Mouse (Mus musculus) liver, embryonic 12.5 days (tissue): ENCODE results near the gene Trim7. TPM values are rescaled to one million over a fixed set of nuclear protein-coding genes. Genes with fewer than 3 reads are reported as not detected.
"Not testable (repeated sequence)": the region's sequence is repeated elsewhere in the genome, so short reads cannot be mapped to it uniquely, and the experiment has no call there.

ENCODE experiments used
- ATAC-seq: fragments of 200-750 bp; cut with Nextera tagmentation; 2 replicates; pipeline ENCODE4 v1.8.0; 2017; ENCODE audit warnings: moderate number of reproducible peaks, mild to moderate bottlenecking, moderate library complexity
- H3K27ac ChIP-seq: fragments of 300-500 bp; sonication (generic); 2 replicates; pipeline ENCODE4 v1.5.1; 2016; ENCODE audit warnings: mild to moderate bottlenecking
- H3K27me3 ChIP-seq: fragments of 300-500 bp; sonication (generic); replicated peaks from 2 replicates; pipeline ENCODE4 v1.6.1; 2016; ENCODE audit warnings: mild to moderate bottlenecking, moderate library complexity
- H3K36me3 ChIP-seq: fragments of 300-500 bp; sonication (generic); 2 replicates; pipeline ENCODE4 v1.6.1; 2016; ENCODE audit warnings: mild to moderate bottlenecking, moderate library complexity
- H3K4me1 ChIP-seq: fragments of 300-500 bp; sonication (generic); 2 replicates; pipeline ENCODE4 v1.6.1; 2016
- H3K4me2 ChIP-seq: fragments of 300-500 bp; sonication (generic); 2 replicates; pipeline ENCODE4 v1.6.1; 2016; ENCODE audit warnings: mild to moderate bottlenecking, moderate library complexity
- H3K4me3 ChIP-seq: fragments of 300-500 bp; sonication (generic); 2 replicates; pipeline ENCODE4 v1.5.1; 2016; ENCODE audit warnings: mild to moderate bottlenecking, moderate library complexity
- H3K9ac ChIP-seq: fragments of 300-500 bp; sonication (generic); 2 replicates; pipeline ENCODE4 v1.6.1; 2016; ENCODE audit warnings: mild to moderate bottlenecking, moderate library complexity
- H3K9me3 ChIP-seq: fragments of 300-500 bp; sonication (generic); replicated peaks from 2 replicates; pipeline ENCODE4 v1.6.1; 2016; ENCODE audit warnings: mild to moderate bottlenecking, moderate library complexity
- WGBS: fragments of 180-500 bp; shearing (Covaris S2); methylation state at CpG from one replicate; pipeline ENCODE4 v1.1.7; 2016; ENCODE audit not compliant: insufficient replicate concordance; 5-methylcytosine and 5-hydroxymethylcytosine counted together
- polyA plus RNA-seq: library from polyadenylated mRNA; unstranded; fragments of >200 nt; fragmentation: Nextera tagmentation; extraction: Ambion mirVana; gene quantifications from 2 replicates; pipeline ENCODE4 v1.2.1, GENCODE M21; 2016

Trim7 gene
- polyA plus RNA-seq, 1 experiment from 2014 or later, result not detected

DNA sequence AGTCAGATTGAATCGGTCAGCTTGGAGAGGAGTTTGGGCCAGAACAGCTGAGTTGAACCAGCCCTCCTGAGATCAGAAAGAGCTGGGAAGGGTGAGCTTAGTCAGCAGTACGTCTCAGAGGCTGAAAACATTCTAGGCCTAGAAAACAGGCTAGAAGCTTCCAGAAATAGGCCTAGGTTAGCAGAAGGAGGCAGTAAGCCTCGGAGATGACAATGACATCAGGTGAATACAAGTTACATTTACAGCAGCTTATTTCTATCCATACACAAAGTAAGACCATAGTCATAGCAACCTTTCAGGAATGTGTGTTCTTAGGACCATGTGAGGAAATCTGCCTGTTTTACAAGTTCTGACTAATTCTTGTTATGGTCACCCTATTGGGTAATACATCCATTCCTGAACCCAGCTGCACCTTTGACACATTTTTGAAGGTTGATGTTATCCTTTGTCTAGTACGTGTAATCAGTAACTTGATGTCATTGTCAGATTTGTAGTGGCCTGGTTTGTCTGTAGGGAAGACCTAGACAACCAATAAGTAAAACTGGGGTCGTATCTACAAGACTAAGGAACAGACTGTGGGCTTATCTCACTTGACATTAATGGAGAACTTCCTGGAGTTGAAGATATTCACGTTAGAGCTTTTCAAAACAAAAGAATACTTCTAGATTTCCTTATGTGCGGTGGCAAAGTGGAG is 6.2 kb upstream of the Trim7 start:
- H3K9me3 ChIP-seq, result no peaks in the 10 kb centered on the region
- WGBS, result 39% methylated on average over 7 of the region's 7 CpGs

DNA sequence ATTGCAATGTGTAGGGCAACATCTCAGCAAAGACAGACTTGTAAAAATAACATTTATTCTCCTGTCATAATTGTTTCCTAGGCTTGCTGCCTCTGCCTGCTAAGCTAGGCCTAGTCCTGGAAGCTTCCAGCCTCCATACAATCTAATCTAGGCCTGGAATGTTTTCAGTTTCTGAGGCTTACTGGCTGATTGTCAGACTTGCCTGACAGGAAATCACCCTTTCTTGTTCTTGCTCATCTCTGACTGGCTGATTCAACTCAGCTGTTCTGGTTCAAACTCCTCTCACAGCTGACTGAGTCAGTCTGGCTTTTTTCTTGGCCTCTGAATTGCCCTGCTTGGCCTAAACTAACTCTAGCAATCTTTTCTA is 5.6 kb upstream of the Trim7 start:
- H3K36me3 ChIP-seq, result peaks cover 6% of the 10 kb centered on the region
- peaks cover 15% of the 10 kb centered on the region for H3K27me3 ChIP-seq
- no peak overlapping the region; the same call in 1 of the 2 replicates for H3K9ac ChIP-seq
- no peak overlapping the region for H3K4me2 ChIP-seq
- ATAC-seq, result no peak
- H3K4me1 ChIP-seq, result peaks cover 60% of the 10 kb centered on the region
- H3K27ac ChIP-seq, result peak overlapping the region; percentile 43; the same call in 1 of the 2 replicates
- no peak overlapping the region for H3K4me3 ChIP-seq
- H3K9me3 ChIP-seq, result no peaks in the 10 kb centered on the region

More for the DNA sequence above, 6.2 kb upstream of the Trim7 start:
- peaks cover 11% of the 10 kb centered on the region for H3K27me3 ChIP-seq
- no peak for ATAC-seq
- no peak overlapping the region for H3K9ac ChIP-seq
- peak overlapping the region; percentile 43; the same call in 1 of the 2 replicates for H3K27ac ChIP-seq
- no peak overlapping the region for H3K4me2 ChIP-seq
- peaks cover 11% of the 10 kb centered on the region for H3K36me3 ChIP-seq
- no peak overlapping the region for H3K4me3 ChIP-seq
- peaks cover 61% of the 10 kb centered on the region for H3K4me1 ChIP-seq

DNA sequence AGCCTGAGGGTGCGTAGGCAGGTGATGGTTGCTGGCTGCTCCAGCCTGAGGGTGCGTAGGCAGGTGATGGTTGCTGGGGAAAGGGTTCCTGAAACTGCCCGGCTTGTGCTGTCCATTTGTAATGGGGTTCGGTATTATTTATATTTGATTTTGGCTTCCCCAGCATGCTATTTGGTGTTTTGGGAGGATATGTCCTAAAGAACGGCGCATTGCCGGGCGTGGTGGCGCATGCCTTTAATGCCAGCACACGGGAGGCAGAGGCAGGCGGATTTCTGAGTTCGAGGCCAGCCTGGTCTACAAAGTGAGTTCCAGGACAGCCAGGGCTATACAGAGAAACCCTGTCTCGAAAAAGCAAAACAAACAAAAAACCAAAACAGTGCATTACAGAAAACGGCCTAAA is 4.6 kb upstream of the Trim7 start:
- not testable (repeated sequence) for H3K4me3 ChIP-seq, H3K9me3 ChIP-seq, H3K27ac ChIP-seq, H3K36me3 ChIP-seq, H3K4me2 ChIP-seq, H3K9ac ChIP-seq, ATAC-seq
- peaks cover 50% of the 10 kb centered on the region for H3K4me1 ChIP-seq
- peaks cover 15% of the 10 kb centered on the region for H3K27me3 ChIP-seq
- WGBS, result 82% methylated on average over 14 of the region's 14 CpGs

DNA sequence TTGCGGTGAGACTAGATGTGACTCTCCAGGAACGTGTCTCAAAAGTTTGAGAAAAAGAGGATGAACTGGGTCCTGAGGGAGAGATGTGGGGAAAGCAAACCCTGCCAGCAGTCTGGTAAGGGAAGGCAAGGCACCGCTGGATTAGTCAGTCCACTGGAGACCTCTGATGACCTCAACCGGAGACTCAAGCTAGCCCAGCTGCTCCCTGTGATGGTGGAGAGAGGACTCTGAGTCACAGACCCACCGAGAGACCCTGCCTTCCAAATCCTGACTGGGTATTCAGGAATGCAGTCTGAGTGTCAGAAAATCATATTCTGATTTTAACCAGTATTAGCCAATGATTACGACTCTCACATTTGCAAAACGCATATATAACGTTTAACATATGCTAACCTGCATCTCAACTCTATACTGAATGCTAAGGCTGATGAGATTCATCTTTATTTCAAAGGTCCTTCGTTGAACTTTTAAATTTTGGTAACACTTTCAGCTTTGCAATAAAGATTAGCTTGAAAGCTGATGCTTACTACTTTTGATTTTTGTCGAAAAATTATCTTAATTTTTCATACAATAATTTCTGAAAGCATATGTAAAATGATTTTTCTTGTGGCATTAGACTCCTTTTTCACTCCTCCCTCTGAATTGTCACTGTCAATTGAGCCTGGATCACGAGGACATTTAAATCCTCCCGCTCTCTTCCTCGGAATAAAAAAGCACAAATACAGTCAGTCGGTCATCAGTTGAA is 3.0 kb upstream of the Trim7 start:
- peak overlapping the region; percentile 55 for H3K4me3 ChIP-seq
- peak overlapping the region; percentile 78 for H3K4me2 ChIP-seq
- no peaks in the 10 kb centered on the region for H3K36me3 ChIP-seq
- peaks cover 27% of the 10 kb centered on the region for H3K27me3 ChIP-seq
- H3K27ac ChIP-seq, result no peak overlapping the region
- 32% methylated on average over 14 of the region's 14 CpGs for WGBS
- peaks cover 57% of the 10 kb centered on the region for H3K4me1 ChIP-seq
- 0 out of 2 replicates have a peak, but pooled peaks cover 3% of the 10 kb centered on the region for H3K9me3 ChIP-seq
- H3K9ac ChIP-seq, result 0 out of 2 replicates have a peak overlapping the region, but pooled peaks have one; percentile 13
- no peak for ATAC-seq

DNA sequence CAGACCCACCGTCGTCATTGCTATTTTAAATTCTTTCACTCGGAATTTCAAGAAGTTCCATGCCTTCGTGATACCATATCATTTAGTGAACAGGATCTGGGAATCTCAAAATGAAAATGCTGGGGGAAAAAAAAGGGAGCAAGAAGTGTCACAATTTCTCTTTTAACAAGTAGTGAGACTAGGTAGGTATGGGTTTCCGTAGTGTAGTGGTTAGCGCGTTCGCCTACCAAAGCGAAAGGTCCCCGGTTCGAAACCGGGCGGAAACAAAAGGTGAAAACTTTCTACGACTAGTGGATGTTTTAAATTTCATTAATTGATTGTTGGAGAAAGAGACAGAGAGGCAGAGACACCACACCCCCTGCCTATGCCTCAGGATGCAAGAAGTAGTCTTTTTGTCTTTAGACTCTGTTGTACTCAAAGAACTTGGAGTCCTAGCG is 2.4 kb upstream of the Trim7 start:
- ATAC-seq, result peak; percentile 74
- H3K9ac ChIP-seq, result peak overlapping the region; percentile 45
- H3K36me3 ChIP-seq, result no peaks in the 10 kb centered on the region
- H3K4me2 ChIP-seq, result peak overlapping the region; percentile 78
- H3K27me3 ChIP-seq, result peaks cover 30% of the 10 kb centered on the region
- under 1% methylated on average over 15 of the region's 15 CpGs for WGBS
- peaks cover 56% of the 10 kb centered on the region for H3K4me1 ChIP-seq
- 0 out of 2 replicates have a peak, but pooled peaks cover 4% of the 10 kb centered on the region for H3K9me3 ChIP-seq
- H3K27ac ChIP-seq, result no peak overlapping the region
- H3K4me3 ChIP-seq, result peak overlapping the region; percentile 55

DNA sequence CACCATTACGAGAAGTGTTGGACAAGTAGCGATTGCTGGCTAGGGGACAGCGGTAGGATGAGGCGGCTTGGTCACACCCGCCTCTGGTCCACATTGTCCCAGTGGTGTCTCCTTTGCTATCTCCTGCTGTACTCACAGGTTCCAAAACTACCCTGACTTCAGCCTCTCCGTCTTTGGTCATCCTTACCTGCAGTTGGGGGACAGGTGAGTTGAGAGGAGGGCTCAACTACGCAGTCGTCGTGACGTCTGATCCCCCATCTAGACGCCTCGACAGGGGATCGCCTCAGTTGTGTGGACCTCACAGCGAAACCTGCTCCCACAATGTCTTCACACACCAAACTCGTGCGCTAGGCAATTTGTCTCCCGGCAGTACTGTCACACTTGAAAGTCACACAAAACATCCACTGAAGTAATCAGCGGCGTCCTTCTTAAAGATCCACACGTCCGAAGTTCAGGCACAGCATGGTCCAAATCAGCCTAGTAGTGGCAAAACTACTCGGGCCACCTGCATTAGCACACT is 1.6 kb upstream of the Trim7 start:
- Histone ChIP-seq H3K4me2 (peak overlapping the region; percentile 78), H3K27me3 (peaks cover 30% of the 10 kb centered on the region), H3K9me3 (0 out of 2 replicates have a peak, but pooled peaks cover 4% of the 10 kb centered on the region), H3K36me3 (no peaks in the 10 kb centered on the region), H3K4me3 (peak overlapping the region; percentile 55), H3K4me1 (peaks cover 48% of the 10 kb centered on the region), H3K27ac (no peak overlapping the region), H3K9ac (peak overlapping the region; percentile 45)
- 6% methylated on average over 22 of the region's 22 CpGs for WGBS
- ATAC-seq, result no peak

DNA sequence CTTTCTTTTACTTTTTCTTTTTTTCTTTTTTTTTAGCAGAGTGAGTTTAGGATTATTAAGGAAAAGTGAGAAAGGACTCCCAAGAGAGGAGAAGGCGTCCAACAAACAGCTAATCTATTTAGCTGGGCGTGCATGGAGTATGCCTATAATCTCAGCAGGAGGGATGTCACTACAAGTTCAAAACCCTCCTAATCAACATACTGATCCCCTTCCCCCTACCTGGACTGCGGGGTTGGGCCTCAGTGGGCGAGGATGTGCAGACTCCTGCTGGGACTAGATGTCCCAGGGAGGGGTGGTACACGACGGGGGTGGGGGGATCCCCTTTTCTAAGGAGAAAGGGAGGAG is 784 bp downstream of the Trim7 start:
- Histone ChIP-seq H3K9me3 (0 out of 2 replicates have a peak, but pooled peaks cover 4% of the 10 kb centered on the region), H3K27ac (no peak overlapping the region), H3K4me1 (peaks cover 34% of the 10 kb centered on the region), H3K4me3 (peak overlapping the region; percentile 61), H3K4me2 (peak overlapping the region; percentile 80), H3K27me3 (peaks cover 30% of the 10 kb centered on the region), H3K36me3 (no peaks in the 10 kb centered on the region), H3K9ac (peak overlapping the region; percentile 62)
- 3% methylated on average over 6 of the region's 6 CpGs for WGBS
- ATAC-seq, result no peak

DNA sequence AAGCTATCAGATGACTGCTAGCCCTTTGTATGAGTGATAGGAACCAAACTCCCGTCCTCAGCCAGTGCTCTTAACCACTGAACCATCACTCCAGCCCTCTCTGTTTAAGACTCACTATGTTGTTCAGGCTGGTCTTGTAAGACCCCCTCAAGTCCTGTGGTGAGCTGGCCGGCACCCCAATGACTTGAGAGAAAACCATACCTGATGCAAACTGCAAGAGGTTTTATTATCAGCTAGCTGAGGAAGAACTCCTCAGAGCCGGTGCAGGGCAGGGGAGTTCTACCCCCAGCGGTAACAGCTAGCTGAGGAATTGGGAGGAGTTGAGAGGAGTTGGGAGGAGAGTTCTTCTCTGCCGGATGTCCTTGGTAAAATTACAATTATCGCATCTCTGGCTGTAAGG is 2.0 kb downstream of the Trim7 start:
- 0 out of 2 replicates have a peak, but pooled peaks cover 4% of the 10 kb centered on the region for H3K9me3 ChIP-seq
- no peak for ATAC-seq

DNA sequence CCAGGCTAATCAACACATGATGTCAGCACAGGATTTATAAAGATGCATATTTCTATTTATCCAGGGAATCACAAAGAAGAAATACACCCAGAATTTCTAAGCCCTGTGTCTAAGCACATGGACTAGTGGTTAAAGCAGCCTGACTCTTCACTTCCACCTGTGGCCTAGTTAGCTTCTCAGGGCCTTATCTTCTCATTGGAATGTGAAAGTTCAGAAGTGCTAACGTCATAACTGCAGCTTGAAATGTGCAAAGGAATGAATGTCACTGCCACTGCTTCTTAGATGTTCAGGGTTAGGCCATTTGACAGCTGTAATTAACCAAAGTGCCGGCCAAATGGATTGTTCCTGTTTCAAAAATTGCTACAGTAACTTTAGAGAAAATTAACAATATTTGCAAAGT is 4.3 kb downstream of the Trim7 start:
- H3K27ac ChIP-seq, result no peak overlapping the region
- 50% methylated on average over 2 of the region's 2 CpGs for WGBS

More for the DNA sequence above, 2.0 kb downstream of the Trim7 start:
- H3K27ac ChIP-seq, result no peak overlapping the region
- H3K4me1 ChIP-seq, result peaks cover 32% of the 10 kb centered on the region
- H3K9ac ChIP-seq, result no peak overlapping the region
- no peak overlapping the region for H3K4me2 ChIP-seq
- H3K27me3 ChIP-seq, result peaks cover 30% of the 10 kb centered on the region
- no peaks in the 10 kb centered on the region for H3K36me3 ChIP-seq
- 64% methylated on average over 6 of the region's 6 CpGs for WGBS
- H3K4me3 ChIP-seq, result no peak overlapping the region

DNA sequence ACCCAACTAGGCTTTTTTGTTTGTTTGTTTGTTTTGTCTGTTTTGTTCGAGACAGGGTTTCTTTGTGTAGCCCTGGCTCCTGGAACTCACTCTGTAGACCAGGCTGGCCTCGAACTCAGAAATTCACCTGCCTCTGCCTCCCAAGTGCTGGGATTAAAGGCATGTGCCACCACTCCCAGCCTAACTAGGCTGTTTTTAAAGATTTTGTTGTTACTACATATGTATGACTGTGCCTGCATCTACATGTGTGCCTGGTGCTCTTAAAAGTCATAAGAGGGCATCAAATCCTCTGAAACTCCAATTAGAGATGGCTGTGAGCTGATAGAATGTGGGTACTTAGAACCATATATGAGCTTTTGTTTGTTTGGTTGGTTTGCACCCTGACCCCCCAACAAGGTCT is 5.3 kb downstream of the Trim7 start:
- peaks cover 24% of the 10 kb centered on the region for H3K27me3 ChIP-seq
- H3K9ac ChIP-seq, result no peak overlapping the region
- no peak for ATAC-seq
- H3K9me3 ChIP-seq, result 0 out of 2 replicates have a peak, but pooled peaks cover 4% of the 10 kb centered on the region
- H3K4me1 ChIP-seq, result peaks cover 25% of the 10 kb centered on the region
- WGBS, result 51% methylated on average over 2 of the region's 2 CpGs
- H3K4me3 ChIP-seq, result no peak overlapping the region
- no peaks in the 10 kb centered on the region for H3K36me3 ChIP-seq
- H3K27ac ChIP-seq, result no peak overlapping the region
- H3K4me2 ChIP-seq, result no peak overlapping the region

More for the DNA sequence above, 4.3 kb downstream of the Trim7 start:
- Histone ChIP-seq H3K9me3 (0 out of 2 replicates have a peak, but pooled peaks cover 4% of the 10 kb centered on the region), H3K9ac (no peak overlapping the region), H3K4me3 (no peak overlapping the region), H3K27me3 (peaks cover 15% of the 10 kb centered on the region), H3K36me3 (no peaks in the 10 kb centered on the region), H3K4me2 (no peak overlapping the region), H3K4me1 (peaks cover 24% of the 10 kb centered on the region)
- ATAC-seq, result no peak

DNA sequence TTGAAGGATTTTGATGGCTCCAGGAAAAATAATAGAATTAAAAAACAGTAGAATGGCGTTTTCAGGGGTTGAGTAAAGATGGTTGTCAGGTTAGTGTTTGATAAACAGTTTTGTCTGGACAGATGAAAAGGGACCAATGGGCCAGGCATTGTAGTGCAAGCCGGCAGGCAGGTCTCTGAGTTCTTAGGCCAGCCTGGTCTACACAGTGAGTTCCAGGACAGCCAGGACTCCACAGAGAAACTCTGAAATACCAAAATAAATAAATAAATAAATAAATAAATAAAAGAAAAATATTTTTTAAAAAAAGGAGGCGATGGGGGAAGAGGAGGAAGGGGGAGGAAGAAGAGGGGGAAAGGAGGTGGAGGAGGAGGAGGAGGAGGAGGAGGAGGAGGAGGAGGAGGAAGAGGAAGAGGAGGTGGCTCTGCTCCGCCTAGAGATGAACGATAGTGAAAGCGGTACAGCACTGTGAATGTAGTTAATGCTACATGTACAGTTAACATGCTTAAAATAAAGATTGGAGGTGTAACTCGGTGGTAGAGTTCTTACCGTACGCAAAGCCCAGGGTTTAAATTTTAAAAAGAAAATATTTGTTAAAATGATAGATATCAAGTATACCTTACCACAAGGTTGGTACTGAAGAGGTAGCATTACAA is 7.3 kb downstream of the Trim7 start:
- H3K9me3 ChIP-seq, result no peaks in the 10 kb centered on the region
- H3K4me3 ChIP-seq, result peak overlapping the region; percentile 73
- H3K4me2 ChIP-seq, result peak overlapping the region; percentile 83
- peaks cover 32% of the 10 kb centered on the region for H3K4me1 ChIP-seq
- H3K36me3 ChIP-seq, result no peaks in the 10 kb centered on the region
- ATAC-seq, result peak; percentile 70
- 22% methylated on average over 8 of the region's 9 CpGs for WGBS
- peak overlapping the region; percentile 71; the same call in 1 of the 2 replicates for H3K27ac ChIP-seq
- H3K9ac ChIP-seq, result peak overlapping the region; percentile 42; the same call in 1 of the 2 replicates
- H3K27me3 ChIP-seq, result peaks cover 26% of the 10 kb centered on the region
